Mouse (Mus musculus): Measurements from ENCODE around the gene Tpsb2.

Tpsb2 gene

DNA sequence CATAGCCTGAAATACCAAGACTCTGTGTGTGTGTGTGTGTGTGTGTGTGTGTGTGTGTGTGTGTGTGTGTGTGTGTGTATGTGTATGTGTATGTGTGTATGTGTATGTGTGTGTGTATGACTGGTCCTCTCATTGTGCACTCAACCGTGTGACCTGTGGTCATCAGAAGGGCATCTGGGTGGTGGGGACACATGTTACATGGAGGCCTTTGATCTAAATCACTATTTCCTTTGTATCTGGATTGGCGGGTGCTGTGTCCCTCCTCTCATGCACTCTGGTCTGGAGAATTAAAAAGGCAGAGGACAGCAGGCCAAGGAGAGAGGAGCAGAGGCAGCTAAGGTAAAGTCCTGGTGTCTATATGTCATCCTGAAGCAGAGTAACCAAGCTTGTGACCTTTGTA is at the start of gene Tpsb2:
TSS of gene Tpsb2 (plus strand) at position 301 of the 400 bp plus-strand sequence.
- in situ Hi-C loops (cut with MboI; ENCODE audit: low pct_unique_long_range_greater_than_20kb in 1 of 2, low sequenced_read_pairs in 2 of 2, unreplicated experiment in 1 of 2) = no loop called here

DNA sequence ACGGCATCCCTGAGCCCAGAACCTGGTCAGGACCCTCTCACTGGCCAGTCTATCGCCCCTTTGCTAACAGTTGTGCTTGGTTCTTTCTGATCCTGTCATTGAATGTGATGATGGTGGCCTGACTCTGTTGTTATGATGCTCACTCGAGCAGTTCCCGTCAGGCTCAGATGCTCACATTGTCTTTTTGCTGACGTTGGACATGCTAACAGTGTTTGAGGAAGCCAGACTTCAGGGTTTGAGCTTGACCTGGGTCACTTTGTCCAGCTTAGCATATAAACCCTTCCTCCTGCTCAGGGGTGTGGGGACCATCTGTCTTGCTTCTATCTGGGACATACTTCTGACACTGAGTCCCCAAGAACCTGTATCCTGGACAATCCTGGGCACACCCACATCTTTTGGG is 47.8 kb upstream of the Tpsb2 start, which contains the start of gene Prss29:
TSS of gene Prss29 (plus strand) at position 301 of the 400 bp plus-strand sequence.
- in situ Hi-C loops (cut with MboI; ENCODE audit: low pct_unique_long_range_greater_than_20kb in 1 of 2, low sequenced_read_pairs in 2 of 2, unreplicated experiment in 1 of 2) = no loop called here

DNA sequence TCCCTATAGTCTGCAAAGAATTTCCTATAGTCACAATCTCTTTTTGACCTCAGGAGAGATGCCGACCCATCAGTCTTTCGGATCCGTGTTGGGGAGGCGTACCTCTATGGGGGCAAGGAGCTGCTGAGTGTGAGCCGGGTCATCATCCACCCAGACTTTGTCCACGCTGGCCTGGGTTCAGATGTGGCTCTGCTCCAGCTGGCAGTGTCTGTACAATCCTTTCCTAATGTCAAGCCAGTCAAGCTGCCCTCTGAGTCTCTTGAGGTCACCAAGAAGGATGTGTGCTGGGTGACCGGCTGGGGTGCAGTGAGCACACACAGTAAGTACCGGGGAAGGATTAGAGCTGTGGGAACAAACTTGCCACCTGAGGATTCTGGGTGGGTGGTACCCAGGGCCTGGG is 45.3 kb upstream of the Tpsb2 start:
- in situ Hi-C loops (cut with MboI; ENCODE audit: low pct_unique_long_range_greater_than_20kb in 1 of 2, low sequenced_read_pairs in 2 of 2, unreplicated experiment in 1 of 2) = no loop called here

DNA sequence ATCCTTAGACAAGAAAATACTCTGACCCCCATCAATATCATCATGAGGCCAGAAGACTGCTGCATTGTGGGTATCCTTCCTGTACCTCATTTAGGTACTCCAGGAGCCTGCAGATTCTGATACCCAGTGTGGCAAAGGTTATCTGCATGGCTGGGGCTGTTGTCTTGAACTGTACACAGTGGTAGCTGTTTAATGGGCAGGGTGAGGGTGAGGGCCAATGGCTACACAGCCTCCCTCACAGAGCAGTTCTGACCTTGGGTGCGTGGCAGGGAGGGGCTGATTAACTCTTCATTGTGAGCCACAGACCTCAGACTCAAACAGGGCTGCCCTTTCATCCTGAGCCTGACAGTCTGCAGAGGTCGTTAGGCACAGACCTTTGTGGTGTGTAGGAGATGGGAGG is 43.2 kb upstream of the Tpsb2 start:
- in situ Hi-C loops (cut with MboI; ENCODE audit: low pct_unique_long_range_greater_than_20kb in 1 of 2, low sequenced_read_pairs in 2 of 2, unreplicated experiment in 1 of 2) = no loop called here

DNA sequence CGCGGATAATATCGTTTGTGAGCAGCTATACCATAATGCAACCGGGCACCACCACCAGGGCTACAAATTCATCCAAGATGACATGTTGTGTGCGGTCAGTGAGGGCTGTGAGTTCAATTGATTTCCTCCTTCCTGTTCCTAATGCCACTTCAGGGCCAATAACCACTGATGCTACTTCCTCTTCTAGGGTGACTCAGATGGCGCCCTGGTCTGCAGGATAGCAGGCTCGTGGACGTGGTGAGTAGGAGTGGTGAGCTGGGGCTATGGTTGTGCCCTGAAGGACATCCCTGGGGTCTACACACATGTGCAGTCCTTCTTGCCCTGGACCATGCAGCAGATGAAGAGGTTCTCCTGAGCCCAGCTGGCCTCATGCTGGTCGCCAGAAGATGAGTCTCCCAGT is 33.8 kb upstream of the Tpsb2 start:
- in situ Hi-C loops (cut with MboI; ENCODE audit: low pct_unique_long_range_greater_than_20kb in 1 of 2, low sequenced_read_pairs in 2 of 2, unreplicated experiment in 1 of 2) = no loop called here

DNA sequence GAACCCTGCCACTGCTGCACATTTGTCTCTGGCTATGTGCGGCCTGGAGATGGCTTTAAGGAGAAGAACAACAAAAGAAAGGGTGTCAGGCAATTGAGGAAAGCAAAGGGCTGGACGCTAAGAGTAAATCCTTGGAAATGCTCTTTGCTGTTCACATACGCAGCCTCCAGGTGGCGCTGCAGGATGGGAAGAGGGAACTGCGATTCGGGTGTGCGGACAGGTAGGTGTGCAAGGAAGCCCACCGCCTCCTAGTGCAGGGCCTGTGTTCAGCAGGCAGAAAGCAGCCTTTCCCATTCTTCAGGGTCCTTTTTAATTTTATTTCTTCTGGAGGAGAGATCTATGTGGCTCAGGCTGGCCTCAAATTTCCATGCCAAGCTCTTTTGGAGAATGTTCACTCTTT is 32.2 kb upstream of the Tpsb2 start:
- in situ Hi-C loops (cut with MboI; ENCODE audit: low pct_unique_long_range_greater_than_20kb in 1 of 2, low sequenced_read_pairs in 2 of 2, unreplicated experiment in 1 of 2) = no loop called here

DNA sequence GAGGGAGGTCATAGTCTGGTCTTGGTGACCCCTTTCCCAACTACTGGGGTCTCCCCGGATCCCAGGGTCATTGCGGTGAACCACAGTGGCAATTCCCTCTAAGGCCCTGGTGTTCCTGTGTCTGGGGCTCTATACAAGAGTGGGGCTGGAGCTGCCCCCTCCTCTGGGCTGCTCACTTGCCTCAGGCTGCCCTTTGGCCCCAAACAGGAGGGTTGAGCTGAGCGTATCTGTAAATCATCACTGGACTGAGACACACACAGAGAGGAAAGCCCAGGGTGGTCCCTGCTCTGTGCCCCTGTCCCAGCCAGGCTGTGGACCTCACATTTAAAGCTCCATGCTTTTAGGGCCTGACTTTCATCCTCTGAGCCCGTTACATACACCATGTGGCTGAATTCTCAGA is 27.9 kb upstream of the Tpsb2 start:
- in situ Hi-C loops (cut with MboI; ENCODE audit: low pct_unique_long_range_greater_than_20kb in 1 of 2, low sequenced_read_pairs in 2 of 2, unreplicated experiment in 1 of 2) = no loop called here

DNA sequence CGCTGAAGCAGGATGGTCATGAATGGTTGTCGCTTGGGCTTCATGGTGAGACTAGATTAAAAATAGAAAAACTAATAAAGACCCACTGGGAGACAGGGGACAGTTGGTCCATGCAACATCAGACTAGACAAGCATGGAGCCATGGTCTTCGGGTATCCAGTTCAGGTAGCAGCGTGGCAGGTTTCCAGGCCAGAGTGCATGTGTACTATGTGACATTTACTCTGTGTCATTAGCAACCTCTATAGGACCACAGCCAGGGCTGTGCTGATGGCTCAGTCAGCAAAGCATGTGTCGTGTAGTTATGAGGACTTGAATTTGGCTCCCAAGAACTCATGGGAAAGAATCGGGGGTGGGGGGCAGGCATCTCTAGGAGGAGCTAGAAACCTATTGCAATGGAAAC is 26.1 kb upstream of the Tpsb2 start:
- in situ Hi-C loops (cut with MboI; ENCODE audit: low pct_unique_long_range_greater_than_20kb in 1 of 2, low sequenced_read_pairs in 2 of 2, unreplicated experiment in 1 of 2) = no loop called here

DNA sequence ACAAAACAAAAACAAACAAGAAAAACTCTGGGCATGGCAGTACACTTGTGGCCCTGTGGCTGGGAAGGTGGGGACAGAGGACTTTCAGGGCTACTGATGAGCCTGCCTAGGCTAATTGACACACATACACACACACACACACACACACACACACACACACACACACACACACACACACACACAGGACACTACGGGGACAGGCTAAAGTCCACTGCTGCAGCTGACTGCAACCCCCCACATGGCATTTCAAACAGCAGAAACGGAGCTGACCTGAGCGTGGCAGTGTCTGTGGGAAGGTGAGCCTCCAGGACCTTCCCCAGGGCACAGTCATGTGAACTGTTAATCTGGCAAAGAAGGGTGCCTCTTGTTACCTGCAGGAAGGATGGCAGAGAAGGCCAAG is 24.6 kb upstream of the Tpsb2 start:
- in situ Hi-C loops (cut with MboI; ENCODE audit: low pct_unique_long_range_greater_than_20kb in 1 of 2, low sequenced_read_pairs in 2 of 2, unreplicated experiment in 1 of 2) = no loop called here

DNA sequence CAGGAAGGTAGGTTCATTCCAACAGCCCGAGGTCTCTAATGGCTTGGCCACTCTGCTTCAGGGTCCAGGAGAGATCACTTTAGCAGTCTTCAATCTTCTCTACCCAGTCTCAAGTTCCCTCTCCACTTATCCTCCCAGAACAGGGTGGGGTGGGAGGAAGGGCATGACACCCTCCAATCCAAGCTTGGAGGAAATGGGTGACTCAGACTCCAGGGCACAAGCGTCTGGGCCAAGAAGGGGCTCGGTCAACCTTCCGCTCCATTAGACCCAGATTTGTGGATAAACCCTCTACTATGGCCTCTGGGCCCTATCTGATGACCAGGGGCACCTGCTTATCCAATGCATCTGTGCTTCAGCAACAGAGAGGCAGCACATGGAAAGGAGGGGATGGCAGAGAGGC is 20.6 kb upstream of the Tpsb2 start, which contains the start of gene Tpsab1:
TSS of gene Tpsab1 (minus strand) at position 101 of the 400 bp plus-strand sequence.
- in situ Hi-C loops (cut with MboI; ENCODE audit: low pct_unique_long_range_greater_than_20kb in 1 of 2, low sequenced_read_pairs in 2 of 2, unreplicated experiment in 1 of 2) = no loop called here

DNA sequence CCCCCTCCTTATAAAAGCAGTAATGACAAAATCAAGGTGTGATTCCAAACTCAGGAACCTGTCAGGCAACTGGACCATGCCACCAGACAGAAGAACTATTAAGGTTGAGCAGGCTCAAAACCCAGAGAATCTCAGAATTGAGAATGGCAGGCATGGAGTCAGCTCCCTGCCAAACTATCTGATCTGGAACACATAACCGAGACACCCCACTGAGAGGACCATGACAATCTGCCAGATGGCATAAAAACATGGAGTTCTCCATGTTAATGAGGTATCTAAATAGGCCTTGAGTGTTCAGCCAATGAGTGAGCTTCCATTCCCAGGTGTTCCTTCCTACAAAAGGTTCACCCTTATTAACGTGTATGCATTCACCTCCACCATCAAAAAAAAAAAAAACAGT is 4.8 kb upstream of the Tpsb2 start:
- in situ Hi-C loops (cut with MboI; ENCODE audit: low pct_unique_long_range_greater_than_20kb in 1 of 2, low sequenced_read_pairs in 2 of 2, unreplicated experiment in 1 of 2) = no loop called here

DNA sequence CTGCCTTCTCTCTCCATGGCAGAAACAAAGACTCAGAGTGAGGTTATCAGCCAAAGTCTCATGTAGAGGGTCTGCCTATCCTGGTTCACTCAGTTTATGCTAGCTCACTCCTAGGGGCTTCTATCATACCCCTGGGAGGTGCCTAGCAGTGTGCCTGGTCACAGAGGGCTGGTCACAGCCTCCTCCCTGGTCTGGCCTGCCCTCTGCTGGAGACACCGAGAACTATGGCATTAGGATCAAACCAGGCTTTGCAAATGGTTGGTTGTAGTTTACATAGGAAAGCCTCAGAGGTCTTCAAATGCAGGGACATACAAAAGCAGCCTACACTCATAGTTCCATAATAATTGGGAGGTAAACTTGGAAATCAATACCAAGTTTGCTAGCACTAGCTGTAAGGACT is 2.4 kb upstream of the Tpsb2 start:
- in situ Hi-C loops (cut with MboI; ENCODE audit: low pct_unique_long_range_greater_than_20kb in 1 of 2, low sequenced_read_pairs in 2 of 2, unreplicated experiment in 1 of 2) = no loop called here

DNA sequence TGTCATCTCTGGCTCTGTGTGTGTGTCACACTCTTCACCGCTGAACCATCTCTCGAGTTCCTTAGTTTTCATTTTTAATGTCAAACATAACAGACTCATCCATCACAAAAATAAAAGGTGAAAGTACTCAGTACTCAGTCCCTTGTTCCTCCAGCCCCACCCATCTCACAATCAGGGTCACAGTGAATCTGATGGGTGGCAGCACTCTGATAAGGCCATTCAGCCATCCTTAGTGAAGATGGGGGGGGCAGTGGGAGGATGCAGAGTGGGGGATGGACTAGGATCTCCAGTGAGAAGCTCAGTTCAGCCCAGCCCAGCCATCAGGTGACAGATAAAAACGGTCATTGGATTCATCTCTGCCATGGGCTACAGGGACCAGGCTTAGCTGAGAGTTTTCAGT is 2.9 kb downstream of the Tpsb2 start, which contains the start of gene Tpsg1:
TSS of gene Tpsg1 (plus strand) at position 301 of the 400 bp plus-strand sequence.
- in situ Hi-C loops (cut with MboI; ENCODE audit: low pct_unique_long_range_greater_than_20kb in 1 of 2, low sequenced_read_pairs in 2 of 2, unreplicated experiment in 1 of 2) = no loop called here

DNA sequence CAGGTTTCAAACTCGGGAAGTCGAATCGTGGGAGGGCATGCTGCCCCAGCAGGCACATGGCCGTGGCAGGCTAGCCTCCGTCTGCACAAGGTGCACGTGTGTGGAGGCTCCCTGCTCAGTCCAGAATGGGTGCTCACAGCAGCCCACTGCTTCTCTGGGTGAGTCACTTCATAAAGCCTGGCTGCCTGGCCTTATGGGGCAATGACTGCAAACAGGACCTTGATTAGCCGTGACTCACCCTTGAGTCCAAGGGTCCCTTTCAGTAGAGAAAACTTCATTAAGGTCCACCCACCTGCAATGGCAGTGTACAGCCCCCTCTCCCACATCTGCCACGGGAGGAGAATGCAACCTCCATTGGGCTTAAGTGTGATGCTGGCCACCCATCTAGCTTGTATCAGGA is 6.4 kb downstream of the Tpsb2 start:
- in situ Hi-C loops (cut with MboI; ENCODE audit: low pct_unique_long_range_greater_than_20kb in 1 of 2, low sequenced_read_pairs in 2 of 2, unreplicated experiment in 1 of 2) = no loop called here

DNA sequence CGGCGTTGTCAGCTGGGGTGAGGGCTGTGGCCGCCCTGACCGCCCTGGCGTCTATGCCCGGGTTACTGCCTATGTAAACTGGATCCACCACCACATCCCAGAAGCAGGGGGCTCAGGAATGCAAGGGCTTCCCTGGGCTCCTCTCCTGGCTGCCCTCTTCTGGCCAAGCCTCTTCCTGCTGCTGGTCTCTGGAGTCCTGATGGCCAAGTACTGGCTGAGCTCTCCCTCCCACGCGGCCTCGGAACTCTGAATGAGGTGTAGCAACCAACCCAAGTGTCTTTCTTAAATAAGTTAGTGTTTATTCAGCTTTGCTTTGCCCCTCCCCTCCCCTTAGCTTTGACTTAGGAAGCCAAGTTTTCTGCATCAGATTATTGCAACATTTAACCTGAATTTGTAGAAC is 7.9 kb downstream of the Tpsb2 start:
- in situ Hi-C loops (cut with MboI; ENCODE audit: low pct_unique_long_range_greater_than_20kb in 1 of 2, low sequenced_read_pairs in 2 of 2, unreplicated experiment in 1 of 2) = no loop called here

DNA sequence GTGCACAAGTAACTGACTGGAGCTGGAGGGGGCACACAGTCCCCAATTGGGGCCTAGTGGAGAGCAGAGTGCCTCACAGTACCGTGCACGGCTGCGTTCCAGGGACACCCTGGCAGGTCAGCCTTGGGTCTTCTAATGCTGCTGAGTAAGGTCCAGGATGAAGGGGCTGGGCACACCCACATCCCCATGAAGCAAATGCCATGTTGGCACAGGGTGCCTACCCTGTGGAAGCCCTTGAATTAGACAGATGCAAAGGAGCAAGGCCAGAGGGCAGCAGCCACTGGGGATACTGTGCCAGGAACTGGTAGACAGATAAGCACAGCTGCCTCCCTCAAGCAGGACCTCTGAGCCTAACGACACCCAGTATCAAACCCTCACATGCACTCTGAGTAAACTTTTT is 28.4 kb downstream of the Tpsb2 start:
- in situ Hi-C loops (cut with MboI; ENCODE audit: low pct_unique_long_range_greater_than_20kb in 1 of 2, low sequenced_read_pairs in 2 of 2, unreplicated experiment in 1 of 2) = loop anchor here in 1 of 2 experiments (5.0 kb wide), 1 partner anchor 63 kb away; no protein-coding TSS in a partner anchor

DNA sequence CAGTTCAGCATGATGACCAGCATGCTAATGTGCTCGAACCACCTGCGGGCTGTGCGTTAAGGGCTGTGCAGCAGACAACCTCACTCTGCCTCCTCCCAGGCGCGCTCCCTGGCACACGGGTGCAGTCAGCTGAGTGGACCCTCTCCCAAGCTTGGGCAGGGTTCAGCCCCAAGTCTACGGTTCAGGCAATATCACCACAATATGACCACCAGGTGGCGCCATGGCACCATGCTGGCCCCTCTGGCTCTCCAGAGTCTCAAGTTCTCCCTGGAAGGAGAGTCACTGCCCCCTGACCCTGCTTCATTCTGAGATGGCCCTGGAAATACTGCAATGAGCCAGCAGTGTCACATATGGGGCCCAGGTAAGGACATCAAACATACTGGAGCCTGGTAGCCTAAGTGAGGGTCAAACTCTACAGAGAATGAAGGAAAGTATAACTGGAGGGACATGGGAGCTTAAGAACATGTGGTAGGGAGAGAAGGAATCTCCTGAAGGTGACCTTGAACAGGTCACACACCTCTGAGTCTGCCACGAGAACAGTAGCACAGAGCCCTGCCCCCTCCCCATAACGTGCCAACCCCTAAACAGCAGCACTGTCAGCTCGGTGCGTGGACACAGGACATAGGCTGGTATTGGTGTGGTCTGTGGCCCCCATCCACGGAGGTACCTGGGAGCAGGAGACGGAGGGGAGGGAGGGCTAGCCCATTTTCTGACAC is 31.9 kb downstream of the Tpsb2 start:
- in situ Hi-C loops (cut with MboI; ENCODE audit: low pct_unique_long_range_greater_than_20kb in 1 of 2, low sequenced_read_pairs in 2 of 2, unreplicated experiment in 1 of 2) = no loop called here

DNA sequence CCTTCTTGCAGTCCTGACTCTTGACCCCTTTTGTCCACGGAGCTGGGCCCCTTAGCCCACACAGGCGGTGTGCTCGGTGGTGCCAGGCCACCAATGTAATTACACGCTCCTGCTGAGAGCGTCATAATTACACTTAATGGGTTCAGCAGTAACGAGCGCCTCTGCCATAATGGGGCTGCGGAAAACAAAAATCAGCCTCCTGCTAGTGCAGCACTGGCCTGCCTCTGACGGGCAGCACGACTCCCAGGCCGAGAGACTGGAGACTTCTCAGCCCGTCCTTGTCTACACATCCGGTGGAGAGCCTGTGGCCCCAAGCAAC is 32.4 kb downstream of the Tpsb2 start:
- in situ Hi-C loops (cut with MboI; ENCODE audit: low pct_unique_long_range_greater_than_20kb in 1 of 2, low sequenced_read_pairs in 2 of 2, unreplicated experiment in 1 of 2) = no loop called here

DNA sequence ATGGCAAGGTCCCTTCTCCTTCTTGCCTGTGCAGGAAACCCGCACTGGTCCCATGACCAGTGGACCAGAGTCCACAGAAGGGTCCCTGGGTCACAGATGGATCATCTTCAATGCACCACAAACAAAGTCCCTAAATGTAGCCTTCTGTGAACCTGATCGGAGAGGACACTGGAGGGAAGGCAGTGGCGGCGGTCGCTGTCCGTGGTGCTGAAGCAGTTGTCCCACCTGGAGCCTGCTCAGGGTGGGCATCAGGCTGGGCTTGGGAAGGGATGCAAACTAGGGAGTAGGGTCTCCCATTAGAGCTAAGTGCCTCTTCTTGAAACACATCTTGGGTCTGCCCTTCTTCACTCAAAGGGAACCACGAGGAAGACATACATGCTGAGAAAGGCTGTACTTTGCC is 34.3 kb downstream of the Tpsb2 start:
- in situ Hi-C loops (cut with MboI; ENCODE audit: low pct_unique_long_range_greater_than_20kb in 1 of 2, low sequenced_read_pairs in 2 of 2, unreplicated experiment in 1 of 2) = no loop called here

DNA sequence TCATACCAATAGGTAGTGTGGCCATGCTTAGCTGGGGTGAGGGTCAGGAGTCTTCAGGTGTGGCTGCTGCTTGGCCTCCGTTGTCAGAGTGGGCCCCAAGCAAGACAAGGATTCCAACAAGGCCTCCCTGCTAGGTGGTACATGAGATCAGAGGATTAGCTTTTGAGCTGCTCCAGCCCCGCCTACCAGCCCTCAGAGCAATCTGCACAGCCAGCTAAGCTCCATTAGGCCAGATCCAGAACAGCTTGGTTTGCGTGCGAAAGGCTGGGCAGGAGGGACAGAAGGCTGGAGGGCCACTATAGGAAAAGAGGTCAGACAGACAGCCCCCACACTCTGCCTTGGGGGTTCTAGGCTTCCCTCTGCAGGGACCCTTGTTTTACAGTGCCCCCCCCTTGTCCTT is 35.4 kb downstream of the Tpsb2 start:
- in situ Hi-C loops (cut with MboI; ENCODE audit: low pct_unique_long_range_greater_than_20kb in 1 of 2, low sequenced_read_pairs in 2 of 2, unreplicated experiment in 1 of 2) = no loop called here

DNA sequence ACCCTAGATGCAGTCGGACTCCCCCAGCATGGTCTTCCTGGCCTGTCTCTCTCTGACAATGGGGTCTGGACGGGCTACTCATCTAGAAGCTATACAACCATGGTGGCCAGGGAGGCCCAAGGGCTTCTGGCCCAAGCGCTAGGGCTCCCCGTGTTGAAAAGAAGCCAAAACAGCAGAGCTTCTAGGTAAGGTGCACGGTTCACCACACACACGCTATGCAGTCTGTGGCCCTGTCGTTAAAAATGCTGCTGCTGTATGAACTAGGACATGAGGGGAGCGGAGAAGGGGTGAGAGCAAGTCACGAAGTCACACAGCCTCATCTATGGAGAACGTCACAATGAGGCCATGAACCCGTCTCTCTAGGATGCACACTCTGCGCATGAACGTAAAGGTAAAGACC is 36.1 kb downstream of the Tpsb2 start:
- in situ Hi-C loops (cut with MboI; ENCODE audit: low pct_unique_long_range_greater_than_20kb in 1 of 2, low sequenced_read_pairs in 2 of 2, unreplicated experiment in 1 of 2) = no loop called here

Data from mouse embryonic stem cell (cell line).